Mouse (Mus musculus) embryo, embryonic 10 days (tissue): ENCODE results near the gene Tsc22d4.

Experiments used
- DNase-seq: peaks from one replicate; pipeline ENCODE4 v3.0.0-alpha.2; 2015; ENCODE audit warnings: low spot score

Tsc22d4 gene

GRCm38 (mm10) chr5:137745214-137746171 is at the start of gene Tsc22d4:
Gene Tsc22d4 (plus strand): TSS chr5:137745730.
- DNase-seq, result peak; percentile 92

- DNase-seq, result no peak
Measured at GRCm38 (mm10) chr5:137695930-137696329, 49.6 kb upstream of the Tsc22d4 start.

- DNase-seq, result no peak
Measured at GRCm38 (mm10) chr5:137699080-137699479, 46.5 kb upstream of the Tsc22d4 start.

GRCm38 (mm10) chr5:137699850-137700249 is 45.7 kb upstream of the Tsc22d4 start:
- no peak for DNase-seq

- no peak for DNase-seq
Measured at GRCm38 (mm10) chr5:137705242-137705641, 40.3 kb upstream of the Tsc22d4 start.

GRCm38 (mm10) chr5:137706913-137707633 is 38.5 kb upstream of the Tsc22d4 start:
- no peak for DNase-seq

- no peak for DNase-seq
Measured at GRCm38 (mm10) chr5:137713454-137713853, 32.1 kb upstream of the Tsc22d4 start.

- no peak for DNase-seq
Measured at GRCm38 (mm10) chr5:137715685-137716084, 29.8 kb upstream of the Tsc22d4 start.

- no peak for DNase-seq
Measured at GRCm38 (mm10) chr5:137718020-137718790, 27.3 kb upstream of the Tsc22d4 start.

GRCm38 (mm10) chr5:137719088-137719487 is 26.4 kb upstream of the Tsc22d4 start:
- DNase-seq, result no peak

- peak; percentile 59 for DNase-seq
Measured at GRCm38 (mm10) chr5:137720558-137721164, 24.9 kb upstream of the Tsc22d4 start.

- DNase-seq, result no peak
Measured at GRCm38 (mm10) chr5:137723840-137724239, 21.7 kb upstream of the Tsc22d4 start.

GRCm38 (mm10) chr5:137726767-137727166 is 18.8 kb upstream of the Tsc22d4 start:
- DNase-seq, result no peak

- no peak for DNase-seq
Measured at GRCm38 (mm10) chr5:137733638-137734288, 11.8 kb upstream of the Tsc22d4 start.

- peak; percentile 94 for DNase-seq
Measured at GRCm38 (mm10) chr5:137734289-137735061, 11.1 kb upstream of the Tsc22d4 start.

- no peak for DNase-seq
Measured at GRCm38 (mm10) chr5:137737400-137737940, 8.1 kb upstream of the Tsc22d4 start.

- no peak for DNase-seq
Measured at GRCm38 (mm10) chr5:137738516-137738915, 7.0 kb upstream of the Tsc22d4 start.

GRCm38 (mm10) chr5:137739471-137739870 is 6.1 kb upstream of the Tsc22d4 start:
- DNase-seq, result no peak

GRCm38 (mm10) chr5:137740506-137740905 is 5.0 kb upstream of the Tsc22d4 start:
- DNase-seq, result no peak
